Mouse (Mus musculus) heart, adult 2 months (tissue): Measurements from ENCODE around the gene Rasgef1b. TPM values are rescaled to one million over a fixed set of nuclear protein-coding genes. Genes with fewer than 3 reads are reported as not detected.

Experiments
- DNase-seq, 2 experiments: peaks; one replicate each; pipeline ENCODE4 v3.0.0; 2021
- H3K27ac ChIP-seq: fragments of 200-600 bp; 2 replicates; pipeline ENCODE4 v1.8.1; 2022
- H3K27me3 ChIP-seq: fragments of 200-500 bp; 2 replicates; pipeline ENCODE4 v1.6.1; 2012; ENCODE audit warnings: mild to moderate bottlenecking, low read length, inconsistent platforms, mixed read lengths; ENCODE audit not compliant: control insufficient read depth, insufficient read depth
- H3K36me3 ChIP-seq: fragments of 200-500 bp; 2 replicates; pipeline ENCODE4 v1.6.1; 2012; ENCODE audit warnings: low read length, inconsistent platforms; ENCODE audit not compliant: control insufficient read depth, insufficient read depth
- H3K4me1 ChIP-seq: fragments of 200-500 bp; 2 replicates; pipeline ENCODE4 v1.6.1; 2011; ENCODE audit warnings: low read length; ENCODE audit not compliant: control insufficient read depth, insufficient read depth
- H3K4me3 ChIP-seq: fragments of 200-600 bp; 2 replicates; pipeline ENCODE4 v1.8.1; 2022
- H3K79me2 ChIP-seq: fragments of 200-500 bp; replicated peaks from 2 replicates; pipeline ENCODE4 v1.6.1; 2012; ENCODE audit warnings: mild to moderate bottlenecking, inconsistent platforms, low read length, moderate library complexity, mixed read lengths; ENCODE audit not compliant: control insufficient read depth, insufficient read depth
- H3K9ac ChIP-seq: fragments of 200-500 bp; 2 replicates; pipeline ENCODE4 v1.6.1; 2012; ENCODE audit warnings: low read depth, mild to moderate bottlenecking, control low read depth, inconsistent platforms, low read length, mixed read lengths
- CTCF ChIP-seq: fragments of 200-600 bp; IDR thresholded peaks from 2 replicates; pipeline ENCODE4 v1.8.1; 2022; ENCODE audit warnings: antibody characterized with exemption, mild to moderate bottlenecking, moderate library complexity
- EP300 ChIP-seq: fragments of 200-500 bp; IDR thresholded peaks from 2 replicates; pipeline ENCODE4 v1.6.1; 2011; ENCODE audit warnings: low read depth, low read length, control low read depth; ENCODE audit not compliant: insufficient read depth
- POLR2A ChIP-seq: fragments of 200-500 bp; IDR thresholded peaks from 2 replicates; pipeline ENCODE4 v1.6.1; 2011; ENCODE audit warnings: mild to moderate bottlenecking, low read depth, low read length, control low read depth; ENCODE audit not compliant: insufficient read depth
- WGBS: fragments of 180-500 bp; shearing (Covaris S2); methylation state at CpG from one replicate; pipeline ENCODE4 v1.1.7; 2018; 5-methylcytosine and 5-hydroxymethylcytosine counted together
- intact Hi-C: fragments of 180-260 bp; cut with DNase I; formaldehyde crosslinking; loops from one replicate; pipeline ENCODE4 v1.15.1; 2025
- polyA plus RNA-seq: library from polyadenylated mRNA; depleted of rRNA; stranded (reverse); fragments of >200 nt; gene quantifications from 2 replicates; pipeline ENCODE4 v1.2.3, GENCODE M21; 2012
- total RNA-seq, 2 experiments: library from RNA; stranded (reverse); gene quantifications; 2 replicates each; pipeline ENCODE4 v1.2.3; 2021

The Rasgef1b gene
- total and polyA plus RNA-seq, 3 experiments = 4.3 to 17.7 (median 9.3) TPM

DNA sequence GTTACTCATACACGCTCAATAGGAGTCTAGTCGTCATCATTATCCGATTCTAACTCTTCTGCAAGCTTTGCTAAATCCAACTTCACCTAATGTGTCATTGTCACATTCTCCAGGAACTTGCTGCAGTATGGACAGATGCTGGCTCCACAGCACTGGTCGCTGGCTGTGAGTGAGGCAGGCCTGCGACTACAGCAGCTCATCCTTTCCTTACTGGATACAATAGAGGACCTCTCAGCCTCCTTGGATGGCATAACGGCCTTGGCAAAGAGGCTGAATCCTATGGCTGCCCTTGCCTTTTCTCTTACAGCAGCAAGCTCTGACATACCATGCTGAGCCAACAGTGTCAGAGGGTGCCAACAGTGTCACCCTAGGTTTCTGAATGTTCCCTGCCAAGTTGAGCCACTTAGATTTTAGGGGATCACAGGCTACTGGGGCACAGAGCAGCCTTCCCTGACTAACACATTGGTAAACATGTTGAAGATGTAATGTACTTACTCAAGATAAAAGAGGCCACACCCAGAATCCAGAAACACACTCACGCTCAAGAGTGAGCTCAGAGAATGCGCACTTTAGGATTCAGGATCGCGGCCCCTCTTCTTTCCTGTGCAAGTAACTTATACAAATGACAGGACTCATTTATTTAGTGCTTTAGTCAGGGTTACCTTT, 340.1 kb downstream of the Rasgef1b start:
- WGBS = 87% methylated on average over 10 of the region's 10 CpGs
- H3K9ac ChIP-seq = no peak overlapping the region
- H3K36me3 ChIP-seq = no peaks in the 10 kb centered on the region
- no peaks in the 10 kb centered on the region for H3K79me2 ChIP-seq
- peaks cover 7% of the 10 kb centered on the region; the same call in 1 of the 2 replicates for H3K4me1 ChIP-seq
- H3K27ac ChIP-seq = no peak overlapping the region
- H3K4me3 ChIP-seq = no peak overlapping the region
- no peaks in the 10 kb centered on the region for H3K27me3 ChIP-seq
- no peak for DNase-seq
- TF ChIP-seq EP300 (no peak), CTCF (no peak), POLR2A (no peak)
- intact Hi-C loops = no loop called here

DNA sequence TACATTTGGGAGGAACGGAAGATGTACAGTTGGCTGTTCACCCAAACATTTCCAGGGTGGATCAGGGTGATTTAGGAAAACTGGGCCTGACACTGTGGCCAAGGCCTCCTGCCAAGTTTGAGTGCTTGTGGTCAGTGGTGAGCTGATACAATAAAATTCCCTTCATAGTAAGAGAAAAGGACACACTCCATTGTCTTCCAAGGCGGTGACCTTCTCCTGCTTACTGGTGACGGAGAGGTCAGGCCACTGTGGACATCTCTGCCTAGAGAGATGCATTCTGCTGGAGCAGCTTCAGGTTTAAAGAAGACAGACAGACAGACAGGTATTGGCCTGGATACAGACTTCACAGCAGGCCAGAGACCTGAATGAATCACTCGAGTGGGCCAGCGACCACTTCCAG, 340.7 kb downstream of the Rasgef1b start:
- H3K27ac ChIP-seq = no peak overlapping the region; the same call in 1 of the 2 replicates
- 64% methylated on average over 5 of the region's 5 CpGs for WGBS
- no peaks in the 10 kb centered on the region for H3K36me3 ChIP-seq
- H3K27me3 ChIP-seq = no peaks in the 10 kb centered on the region
- DNase-seq = peak in 1 of 2 experiments; percentile 28
- no peak overlapping the region for H3K4me3 ChIP-seq
- no peak overlapping the region for H3K9ac ChIP-seq
- peaks cover 7% of the 10 kb centered on the region; the same call in 1 of the 2 replicates for H3K4me1 ChIP-seq
- intact Hi-C loops = no loop called here
- TF ChIP-seq EP300 = no peak
- no peak for TF ChIP-seq CTCF
- no peak for TF ChIP-seq POLR2A
- H3K79me2 ChIP-seq = no peaks in the 10 kb centered on the region

DNA sequence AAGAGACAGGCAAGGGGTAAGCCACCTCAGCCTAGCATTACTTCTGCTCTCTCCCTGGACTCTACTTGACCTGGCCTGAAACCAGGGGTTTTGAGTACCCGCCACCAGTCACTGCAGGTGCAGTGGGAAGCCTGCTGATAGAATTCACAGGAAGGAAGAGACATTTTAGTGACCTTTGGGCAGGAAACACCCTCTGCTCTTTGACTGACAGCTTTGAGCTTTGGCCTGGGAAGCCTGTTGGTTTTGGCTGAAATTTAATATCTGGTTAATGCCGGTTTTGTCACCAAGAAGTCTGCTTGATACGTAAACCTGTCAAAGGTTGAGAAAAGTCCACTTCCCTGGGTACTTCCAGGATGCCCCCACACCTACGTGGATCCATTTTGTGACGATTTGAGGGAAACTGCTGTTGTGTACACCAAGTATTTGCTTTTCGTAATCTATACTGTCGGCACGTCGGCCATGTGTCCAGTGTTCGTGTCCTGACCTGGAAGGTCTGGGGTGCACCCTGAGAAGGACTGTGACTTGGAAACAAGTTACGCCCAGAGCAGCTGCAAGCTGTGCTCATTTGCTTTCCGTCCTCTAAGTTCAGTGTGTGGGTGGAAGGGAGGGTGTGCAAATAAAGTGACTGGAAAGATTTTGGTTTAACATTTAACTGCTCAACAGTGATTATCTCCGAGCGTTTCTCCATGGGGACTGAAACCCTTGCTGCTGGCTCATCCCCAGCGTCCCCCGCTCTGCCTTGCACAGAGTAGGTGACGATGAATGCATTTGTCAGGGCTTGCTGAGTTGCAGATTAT, 341.5 kb downstream of the Rasgef1b start:
- peak; percentile 42 to 43 for DNase-seq
- Histone ChIP-seq H3K4me3 (no peak overlapping the region), H3K9ac (no peak overlapping the region), H3K79me2 (no peaks in the 10 kb centered on the region), H3K36me3 (no peaks in the 10 kb centered on the region), H3K4me1 (peaks cover 7% of the 10 kb centered on the region; the same call in 1 of the 2 replicates), H3K27me3 (no peaks in the 10 kb centered on the region), H3K27ac (peak overlapping the region; percentile 2; the same call in 1 of the 2 replicates)
- WGBS = 48% methylated on average over 17 of the region's 17 CpGs
- TF ChIP-seq EP300 = no peak
- TF ChIP-seq POLR2A = 0 out of 2 replicates have a peak, but pooled peaks have one; percentile 22
- intact Hi-C loops = no loop called here

DNA sequence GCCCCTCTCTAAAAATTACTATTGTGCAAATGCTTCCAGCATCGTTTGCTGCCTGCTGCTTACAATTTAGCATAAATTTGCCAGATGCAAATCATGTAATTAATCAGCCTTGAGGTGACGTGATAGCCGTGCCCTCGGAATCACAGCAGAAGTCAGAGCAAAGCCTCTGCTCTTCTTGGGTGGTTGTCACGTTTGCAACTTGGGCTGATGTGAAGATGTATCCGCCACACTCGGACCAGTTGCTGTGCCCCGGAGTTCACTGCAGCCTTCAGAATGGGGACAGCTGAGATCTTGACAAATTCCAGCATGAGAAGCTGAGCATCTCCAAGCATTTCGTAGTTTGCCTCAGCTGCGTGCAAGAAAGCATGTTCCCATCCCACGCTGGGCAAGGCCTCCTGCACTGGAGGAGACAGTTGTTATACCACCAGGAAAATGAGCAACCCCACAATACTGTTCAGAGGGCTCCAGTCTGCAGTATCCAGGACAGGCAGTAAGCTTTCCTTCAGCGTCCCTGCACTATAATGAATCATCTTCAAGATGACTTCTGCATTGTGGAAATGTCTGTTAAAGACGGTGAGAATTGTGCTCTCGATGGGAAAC, 342.5 kb downstream of the Rasgef1b start:
- intact Hi-C loops = no loop called here
- no peak for TF ChIP-seq CTCF
- TF ChIP-seq POLR2A = no peak
- no peak for TF ChIP-seq EP300
- Histone ChIP-seq H3K79me2 (no peaks in the 10 kb centered on the region), H3K4me3 (no peak overlapping the region), H3K27ac (no peak overlapping the region), H3K4me1 (peaks cover 7% of the 10 kb centered on the region; the same call in 1 of the 2 replicates), H3K27me3 (no peaks in the 10 kb centered on the region), H3K9ac (no peak overlapping the region), H3K36me3 (no peaks in the 10 kb centered on the region)
- no peak for DNase-seq
- WGBS = 78% methylated on average over 14 of the region's 14 CpGs

DNA sequence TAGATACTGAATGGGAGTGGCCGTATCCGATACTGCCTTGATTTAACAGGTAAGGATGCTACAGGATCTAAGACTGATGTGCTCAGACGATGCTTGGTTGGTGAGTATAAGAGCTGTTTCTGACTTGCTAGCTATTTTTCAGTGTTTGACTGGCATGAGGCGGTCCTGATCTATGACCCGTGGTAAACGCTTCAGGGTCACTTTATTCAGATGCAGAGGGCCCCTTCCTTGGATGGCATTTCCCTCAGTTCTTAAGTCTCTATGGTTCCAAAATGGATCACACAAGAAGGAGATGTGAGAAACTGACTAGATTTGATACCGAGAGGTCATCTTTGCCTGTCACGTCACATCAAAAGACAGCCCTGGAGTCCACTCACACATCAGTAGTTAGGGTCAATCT, 343.1 kb downstream of the Rasgef1b start:
- Histone ChIP-seq H3K36me3 (no peaks in the 10 kb centered on the region), H3K27me3 (no peaks in the 10 kb centered on the region), H3K9ac (no peak overlapping the region), H3K27ac (no peak overlapping the region), H3K79me2 (no peaks in the 10 kb centered on the region), H3K4me1 (peaks cover 7% of the 10 kb centered on the region; the same call in 1 of the 2 replicates), H3K4me3 (no peak overlapping the region)
- WGBS = 94% methylated on average over 8 of the region's 8 CpGs
- intact Hi-C loops = no loop called here
- TF ChIP-seq CTCF (no peak), POLR2A (no peak), EP300 (no peak)
- no peak for DNase-seq

DNA sequence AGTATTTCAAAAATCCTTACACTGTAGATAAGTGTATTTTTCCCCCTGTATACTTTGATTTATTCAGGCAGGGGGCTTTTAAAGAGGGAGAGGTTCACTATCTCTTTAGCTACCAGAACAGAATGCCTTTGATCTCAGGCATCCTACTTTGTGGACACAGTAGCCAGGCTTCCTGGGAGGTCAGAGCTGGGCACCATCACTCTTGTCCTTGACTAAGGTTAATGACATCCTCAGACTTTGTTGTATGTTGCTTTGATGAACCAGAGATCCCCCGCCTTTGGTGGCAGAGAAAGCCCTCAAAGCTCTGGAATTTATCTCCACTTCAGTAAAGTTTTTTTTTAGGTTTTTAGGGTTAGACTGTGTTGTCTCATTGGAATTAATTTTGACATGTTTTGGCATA, 343.8 kb downstream of the Rasgef1b start:
- Histone ChIP-seq H3K36me3 (no peaks in the 10 kb centered on the region), H3K4me1 (peaks cover 10% of the 10 kb centered on the region)

More for the DNA sequence above, 343.8 kb downstream of the Rasgef1b start:
- 73% methylated on average over 1 of the region's 1 CpGs for WGBS
- no peaks in the 10 kb centered on the region for H3K79me2 ChIP-seq
- intact Hi-C loops = no loop called here
- no peak for TF ChIP-seq POLR2A
- TF ChIP-seq EP300 = no peak
- no peak for TF ChIP-seq CTCF
- no peak overlapping the region for H3K9ac ChIP-seq
- H3K4me3 ChIP-seq = no peak overlapping the region
- DNase-seq = no peak
- H3K27ac ChIP-seq = no peak overlapping the region
- no peaks in the 10 kb centered on the region for H3K27me3 ChIP-seq
